Mouse (Mus musculus): ENCODE results near the gene Olfr1211.

Gene Olfr1211

GRCm38 (mm10) chr2:88938011-88938410, at the start of gene Olfr1211:
Gene Olfr1211, minus strand, starts transcription at chr2:88938111.
- no peak for DNase-seq

- no peak for DNase-seq
Observed at GRCm38 (mm10) chr2:88980181-88980580, 42.3 kb upstream of the Olfr1211 start, which contains the start of gene Gm13762. Gene Gm13762, minus strand, starts transcription at chr2:88980281.

GRCm38 (mm10) chr2:88953669-88954068, 15.8 kb upstream of the Olfr1211 start, which contains the start of gene Olfr1212:
Gene Olfr1212, plus strand, starts transcription at chr2:88953969.
- DNase-seq: no peak

- DNase-seq: no peak
Observed at GRCm38 (mm10) chr2:88915057-88915456, 22.9 kb downstream of the Olfr1211 start, which contains the start of gene Olfr1209. Gene Olfr1209, minus strand, starts transcription at chr2:88915157.

- no peak for DNase-seq
Observed at GRCm38 (mm10) chr2:88902211-88902610, 35.7 kb downstream of the Olfr1211 start, which contains the start of gene Olfr1208. Gene Olfr1208, minus strand, starts transcription at chr2:88902311.

Data from kidney, postnatal 4 days (tissue).